Mouse (Mus musculus) hindbrain, embryonic 12.5 days (tissue): ENCODE measurements at regions not wholly inside any gene's neighbourhood (a gene's known extent, or its start where the extent isn't known, plus 50 kb on each side); places are given as distances from the start of the nearest gene placed in this dataset.

Source experiments
- ATAC-seq: fragments of 200-750 bp; cut with Nextera tagmentation; 2 replicates; pipeline ENCODE4 v1.8.0; 2017; ENCODE audit warnings: moderate TSS enrichment; ENCODE audit not compliant: low FRiP score
- H3K27ac ChIP-seq: fragments of 300-500 bp; sonication (generic); 2 replicates; pipeline ENCODE4 v1.5.1; 2016; ENCODE audit warnings: mild to moderate bottlenecking
- H3K27me3 ChIP-seq: fragments of 300-500 bp; sonication (generic); 2 replicates; pipeline ENCODE4 v1.6.1; 2016; ENCODE audit warnings: mild to moderate bottlenecking
- H3K36me3 ChIP-seq: fragments of 300-500 bp; sonication (generic); 2 replicates; pipeline ENCODE4 v1.6.1; 2016; ENCODE audit warnings: mild to moderate bottlenecking
- H3K4me1 ChIP-seq: fragments of 300-500 bp; sonication (generic); 2 replicates; pipeline ENCODE4 v1.6.1; 2016
- H3K4me2 ChIP-seq: fragments of 300-500 bp; sonication (generic); replicated peaks from 2 replicates; pipeline ENCODE4 v1.6.1; 2016; ENCODE audit warnings: mild to moderate bottlenecking
- H3K4me3 ChIP-seq: fragments of 300-500 bp; sonication (generic); 2 replicates; pipeline ENCODE4 v1.5.1; 2016; ENCODE audit warnings: mild to moderate bottlenecking
- H3K9ac ChIP-seq: fragments of 300-500 bp; sonication (generic); 2 replicates; pipeline ENCODE4 v1.6.1; 2016; ENCODE audit warnings: mild to moderate bottlenecking, moderate library complexity
- H3K9me3 ChIP-seq: fragments of 300-500 bp; sonication (generic); replicated peaks from 2 replicates; pipeline ENCODE4 v1.6.1; 2016; ENCODE audit warnings: mild to moderate bottlenecking
- WGBS: fragments of 180-500 bp; shearing (Covaris S2); methylation state at CpG from one replicate; pipeline ENCODE4 v1.1.7; 2016; 5-methylcytosine and 5-hydroxymethylcytosine counted together

- WGBS: 81% methylated on average over 2 of the region's 2 CpGs
- H3K27me3 ChIP-seq: no peaks in the 10 kb centered on the region
- no peak overlapping the region for H3K27ac ChIP-seq
- H3K4me1 ChIP-seq: peaks cover 5% of the 10 kb centered on the region; the same call in 1 of the 2 replicates
- no peaks in the 10 kb centered on the region for H3K9me3 ChIP-seq
- H3K9ac ChIP-seq: no peak overlapping the region
- H3K36me3 ChIP-seq: no peaks in the 10 kb centered on the region
- no peak overlapping the region for H3K4me2 ChIP-seq
- ATAC-seq: no peak
- no peak overlapping the region for H3K4me3 ChIP-seq
Observed at GRCm38 (mm10) chr4:127736781-127737180, 234.0 kb downstream of the CK137956 start.

GRCm38 (mm10) chr4:127736151-127736550 is 234.6 kb downstream of the CK137956 start:
- H3K4me3 ChIP-seq: no peak overlapping the region
- peaks cover 5% of the 10 kb centered on the region; the same call in 1 of the 2 replicates for H3K4me1 ChIP-seq
- H3K9ac ChIP-seq: no peak overlapping the region
- no peak for ATAC-seq
- H3K27ac ChIP-seq: no peak overlapping the region
- 73% methylated on average over 5 of the region's 5 CpGs for WGBS
- H3K4me2 ChIP-seq: no peak overlapping the region
- no peaks in the 10 kb centered on the region for H3K9me3 ChIP-seq
- H3K27me3 ChIP-seq: no peaks in the 10 kb centered on the region
- no peaks in the 10 kb centered on the region for H3K36me3 ChIP-seq

- no peak overlapping the region for H3K4me3 ChIP-seq
- no peaks in the 10 kb centered on the region for H3K9me3 ChIP-seq
- no peak overlapping the region for H3K9ac ChIP-seq
- H3K27ac ChIP-seq: peak overlapping the region; percentile 18; the same call in 1 of the 2 replicates
- H3K27me3 ChIP-seq: no peaks in the 10 kb centered on the region
- no peaks in the 10 kb centered on the region for H3K36me3 ChIP-seq
- no peak for ATAC-seq
- H3K4me1 ChIP-seq: peaks cover 5% of the 10 kb centered on the region; the same call in 1 of the 2 replicates
- WGBS: 41% methylated on average over 8 of the region's 8 CpGs
- H3K4me2 ChIP-seq: no peak overlapping the region
Observed at GRCm38 (mm10) chr4:127734641-127735040, 236.1 kb downstream of the CK137956 start.

DNA sequence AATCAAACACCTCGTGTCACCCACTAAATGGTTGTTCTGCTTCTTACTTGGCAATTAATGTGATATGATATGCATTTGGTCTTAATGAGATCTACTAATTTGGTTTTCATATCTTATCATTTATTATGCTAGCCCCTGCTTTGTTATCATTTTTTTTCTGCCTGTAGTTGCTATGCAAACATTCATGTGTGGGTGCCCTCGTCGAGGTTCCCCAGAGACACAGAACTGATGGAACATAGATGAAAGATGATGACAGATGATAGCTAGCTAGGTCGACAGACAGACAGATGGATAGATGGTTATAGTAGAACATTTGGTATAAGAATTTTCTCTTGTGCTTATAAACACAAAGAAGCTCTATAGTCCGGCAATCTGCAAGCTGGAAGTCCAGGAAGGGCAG is 252.1 kb downstream of the CK137956 start:
- Histone ChIP-seq H3K4me1 (no peaks in the 10 kb centered on the region), H3K4me3 (no peak overlapping the region), H3K27me3 (no peaks in the 10 kb centered on the region), H3K4me2 (no peak overlapping the region), H3K27ac (no peak overlapping the region), H3K9me3 (no peaks in the 10 kb centered on the region), H3K9ac (no peak overlapping the region), H3K36me3 (no peaks in the 10 kb centered on the region)
- 79% methylated on average over 5 of the region's 5 CpGs for WGBS
- ATAC-seq: no peak

- whole genome bisulfite sequencing: 89% methylated on average over 10 of the region's 10 CpGs
- H3K9me3 ChIP-seq: no peaks in the 10 kb centered on the region
- H3K27ac ChIP-seq: no peak overlapping the region
- no peaks in the 10 kb centered on the region for H3K36me3 ChIP-seq
- no peak for ATAC-seq
- H3K4me3 ChIP-seq: no peak overlapping the region
- H3K4me2 ChIP-seq: no peak overlapping the region
- no peaks in the 10 kb centered on the region for H3K27me3 ChIP-seq
- no peak overlapping the region for H3K9ac ChIP-seq
- peaks cover 7% of the 10 kb centered on the region for H3K4me1 ChIP-seq
Observed at GRCm38 (mm10) chr4:127712274-127712673, 258.5 kb downstream of the CK137956 start.

- ATAC-seq: no peak
- Histone ChIP-seq H3K4me1 (peaks cover 7% of the 10 kb centered on the region), H3K9me3 (no peaks in the 10 kb centered on the region), H3K36me3 (no peaks in the 10 kb centered on the region), H3K27me3 (no peaks in the 10 kb centered on the region), H3K9ac (no peak overlapping the region), H3K27ac (peak overlapping the region; percentile 55; the same call in 1 of the 2 replicates), H3K4me3 (no peak overlapping the region), H3K4me2 (no peak overlapping the region)
- 59% methylated on average over 4 of the region's 4 CpGs for WGBS
Observed at GRCm38 (mm10) chr4:127710816-127711215, 259.9 kb downstream of the CK137956 start.

DNA sequence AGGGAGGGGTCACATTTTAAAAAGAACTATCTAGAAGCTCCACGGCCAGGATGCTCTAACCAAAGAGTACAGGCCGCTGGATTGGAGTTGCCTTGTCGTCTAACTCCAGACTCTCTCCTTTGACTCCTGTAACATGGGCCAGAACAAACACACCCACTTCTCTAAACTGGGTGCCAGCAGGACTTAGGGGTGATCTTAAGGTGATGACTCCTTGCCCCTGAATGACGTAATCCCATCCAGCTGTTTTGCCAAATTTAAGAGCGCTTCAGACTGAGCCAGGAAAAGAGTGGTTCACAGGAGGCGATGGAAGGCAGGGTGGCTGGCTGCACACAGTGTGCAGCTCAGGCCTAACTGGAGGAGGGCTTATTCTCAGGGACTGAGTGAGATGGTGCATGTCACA is 261.0 kb downstream of the CK137956 start:
- ATAC-seq: no peak
- H3K4me3 ChIP-seq: no peak overlapping the region
- H3K9me3 ChIP-seq: no peaks in the 10 kb centered on the region
- H3K36me3 ChIP-seq: no peaks in the 10 kb centered on the region
- no peak overlapping the region for H3K27ac ChIP-seq
- WGBS: 83% methylated on average over 6 of the region's 6 CpGs
- H3K4me1 ChIP-seq: peaks cover 7% of the 10 kb centered on the region
- no peaks in the 10 kb centered on the region for H3K27me3 ChIP-seq
- H3K9ac ChIP-seq: no peak overlapping the region
- H3K4me2 ChIP-seq: no peak overlapping the region

DNA sequence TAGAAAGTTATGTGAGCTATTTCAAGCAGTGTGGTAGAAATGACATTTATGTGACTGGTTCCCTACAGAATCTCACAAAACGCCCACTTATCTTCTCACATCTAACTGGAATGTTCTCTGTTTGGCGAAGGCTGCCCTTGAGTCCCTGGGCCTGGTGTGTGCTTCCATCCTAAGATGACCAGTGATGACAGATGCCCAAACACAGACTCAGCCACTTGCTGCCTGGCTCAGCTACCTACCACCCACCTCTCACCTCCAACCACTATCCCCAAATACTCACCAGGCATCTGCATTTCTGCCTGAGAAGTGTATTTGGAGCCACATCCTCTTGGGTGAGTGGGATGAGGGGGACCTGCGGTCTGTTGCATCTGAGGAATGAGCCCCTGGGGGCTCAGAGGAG is 262.6 kb downstream of the CK137956 start:
- ATAC-seq: no peak
- WGBS: 83% methylated on average over 3 of the region's 3 CpGs
- no peak overlapping the region for H3K4me3 ChIP-seq

DNA sequence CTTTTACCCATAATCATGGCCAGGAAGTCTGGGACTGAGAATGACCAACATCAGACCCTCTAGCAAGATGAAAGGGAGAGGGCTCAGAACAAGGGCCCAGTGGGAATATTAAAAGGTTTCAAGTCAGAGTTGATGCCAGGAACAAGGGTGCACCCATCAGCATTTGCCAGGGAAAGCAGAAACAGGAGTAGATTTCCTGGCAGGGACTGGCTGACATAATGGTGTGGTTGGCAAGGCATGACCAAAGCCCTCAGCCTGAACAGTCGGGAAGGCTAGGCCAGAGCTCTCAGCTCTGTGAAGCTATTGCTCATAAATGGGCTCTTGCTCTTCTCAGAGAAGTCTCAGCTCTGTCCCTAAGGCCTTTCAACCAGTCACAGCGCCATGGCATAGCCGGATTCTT is 263.6 kb downstream of the CK137956 start:
- no peak for ATAC-seq
- 92% methylated on average over 3 of the region's 3 CpGs for WGBS
- H3K4me1 ChIP-seq: peaks cover 7% of the 10 kb centered on the region

More for the DNA sequence above, 262.6 kb downstream of the CK137956 start:
- Histone ChIP-seq H3K9ac (no peak overlapping the region), H3K4me1 (peaks cover 7% of the 10 kb centered on the region), H3K4me2 (no peak overlapping the region), H3K27ac (no peak overlapping the region), H3K27me3 (no peaks in the 10 kb centered on the region), H3K36me3 (no peaks in the 10 kb centered on the region), H3K9me3 (no peaks in the 10 kb centered on the region)

DNA sequence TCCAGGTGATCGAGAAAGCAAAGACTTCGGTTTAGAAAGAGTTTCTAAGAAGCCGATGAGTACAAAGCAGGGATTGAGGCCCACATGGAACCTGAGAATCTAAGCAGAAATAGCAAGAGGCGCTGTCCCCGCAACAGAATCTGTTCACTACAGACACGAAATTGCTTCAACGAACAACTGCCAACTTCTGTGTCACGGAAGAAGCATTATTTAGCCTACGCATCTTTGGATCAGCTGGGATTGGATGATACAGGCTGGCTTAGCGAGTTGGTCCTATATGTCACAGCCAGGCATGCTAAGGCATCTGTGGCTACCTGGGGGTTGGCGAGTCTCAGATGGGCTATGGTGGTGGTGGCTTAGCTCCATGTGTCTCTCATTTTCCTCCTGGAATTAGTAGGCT is 269.1 kb downstream of the CK137956 start:
- Histone ChIP-seq H3K9me3 (no peaks in the 10 kb centered on the region), H3K27ac (no peak overlapping the region), H3K36me3 (no peaks in the 10 kb centered on the region), H3K4me3 (no peak overlapping the region), H3K27me3 (no peaks in the 10 kb centered on the region), H3K4me2 (no peak overlapping the region), H3K9ac (no peak overlapping the region), H3K4me1 (no peaks in the 10 kb centered on the region)
- ATAC-seq: no peak
- 94% methylated on average over 11 of the region's 11 CpGs for WGBS

More for the DNA sequence above, 263.6 kb downstream of the CK137956 start:
- H3K27me3 ChIP-seq: no peaks in the 10 kb centered on the region
- H3K27ac ChIP-seq: no peak overlapping the region
- H3K9ac ChIP-seq: no peak overlapping the region
- no peak overlapping the region for H3K4me2 ChIP-seq
- H3K36me3 ChIP-seq: no peaks in the 10 kb centered on the region
- H3K4me3 ChIP-seq: no peak overlapping the region
- no peaks in the 10 kb centered on the region for H3K9me3 ChIP-seq

- ATAC-seq: no peak
- no peaks in the 10 kb centered on the region for H3K4me1 ChIP-seq
- H3K4me2 ChIP-seq: no peak overlapping the region
- H3K9me3 ChIP-seq: no peaks in the 10 kb centered on the region
- H3K4me3 ChIP-seq: no peak overlapping the region
- no peak overlapping the region for H3K27ac ChIP-seq
- H3K27me3 ChIP-seq: no peaks in the 10 kb centered on the region
- no peaks in the 10 kb centered on the region for H3K36me3 ChIP-seq
- 33% methylated on average over 4 of the region's 4 CpGs for WGBS
- H3K9ac ChIP-seq: no peak overlapping the region
Observed at GRCm38 (mm10) chr4:127689986-127690385, 280.8 kb downstream of the CK137956 start.

- no peak for ATAC-seq
- H3K27me3 ChIP-seq: no peaks in the 10 kb centered on the region
- no peak overlapping the region for H3K4me3 ChIP-seq
- WGBS: 87% methylated on average over 3 of the region's 3 CpGs
- H3K9me3 ChIP-seq: no peaks in the 10 kb centered on the region
- H3K4me1 ChIP-seq: no peaks in the 10 kb centered on the region
- H3K27ac ChIP-seq: no peak overlapping the region
- H3K9ac ChIP-seq: no peak overlapping the region
- no peak overlapping the region for H3K4me2 ChIP-seq
- H3K36me3 ChIP-seq: no peaks in the 10 kb centered on the region
Observed at GRCm38 (mm10) chr4:127685021-127685420, 285.7 kb downstream of the CK137956 start.

GRCm38 (mm10) chr4:127679391-127679790 is 291.4 kb downstream of the CK137956 start:
- H3K36me3 ChIP-seq: no peaks in the 10 kb centered on the region
- no peaks in the 10 kb centered on the region for H3K27me3 ChIP-seq
- H3K4me3 ChIP-seq: no peak overlapping the region
- H3K9ac ChIP-seq: no peak overlapping the region
- WGBS: 32% methylated on average over 4 of the region's 4 CpGs
- peaks cover 17% of the 10 kb centered on the region for H3K4me1 ChIP-seq
- H3K4me2 ChIP-seq: no peak overlapping the region
- H3K27ac ChIP-seq: no peak overlapping the region
- H3K9me3 ChIP-seq: no peaks in the 10 kb centered on the region
- no peak for ATAC-seq
